Mouse (Mus musculus) G1E (cell line): ENCODE results near the gene Tomm22.

ENCODE experiments used
- CTCF ChIP-seq: IDR thresholded peaks from 2 replicates; pipeline ENCODE4 v1.5.1; 2012; ENCODE audit warnings: low read depth, low read length, inconsistent platforms, mixed read lengths
- GATA1 ChIP-seq: IDR thresholded peaks from 2 replicates; pipeline ENCODE4 v1.6.1; 2012; ENCODE audit warnings: borderline replicate concordance, low read length, inconsistent platforms, mixed read lengths
- GATA2 ChIP-seq: IDR thresholded peaks from 2 replicates; pipeline ENCODE4 v1.6.1; 2012; ENCODE audit warnings: low read depth, low read length, inconsistent platforms, borderline replicate concordance
- POLR2AphosphoS5 ChIP-seq: IDR thresholded peaks from 2 replicates; pipeline ENCODE4 v1.6.1; 2012; ENCODE audit warnings: low read depth, low read length, inconsistent platforms; ENCODE audit not compliant: insufficient replicate concordance
- TAL1 ChIP-seq: conservative IDR thresholded peaks from 2 replicates; pipeline ENCODE4 v1.6.1; 2012; ENCODE audit warnings: low read depth, low read length, inconsistent platforms, mixed read lengths

DNA sequence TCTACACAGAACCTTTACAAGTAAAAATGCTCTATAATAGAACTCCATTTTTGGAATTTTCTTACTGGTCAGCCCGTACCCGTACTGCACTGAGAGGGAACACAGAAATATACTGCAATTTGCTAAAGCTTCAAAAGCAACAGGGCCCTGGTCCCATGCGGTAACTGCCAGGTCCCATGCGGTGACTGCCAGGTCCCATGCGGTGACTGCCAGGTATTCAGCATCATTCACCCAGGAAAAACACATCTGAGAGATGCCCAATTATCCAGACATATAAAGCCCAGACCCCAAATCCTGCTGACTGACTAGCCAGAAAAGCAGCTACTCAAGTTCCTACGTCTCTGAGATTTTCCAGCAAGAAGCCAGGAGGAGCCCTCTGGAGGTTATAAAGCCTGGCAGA, 14.0 kb downstream of the Tomm22 start:
- no peak for TF ChIP-seq CTCF
- no peak for TF ChIP-seq GATA1
- no peak for TF ChIP-seq TAL1
- no peak for TF ChIP-seq POLR2AphosphoS5
- no peak for TF ChIP-seq GATA2
